Mouse (Mus musculus) layer of hippocampus, adult 11-12 months (tissue): Measurements from ENCODE around the gene Psmb7.

Experiments
- DNase-seq: peaks from one replicate; pipeline ENCODE4 v3.0.0; 2022; ENCODE audit warnings: low spot score

The Psmb7 gene

GRCm38 (mm10) chr2:38637716-38638267, 6.1 kb downstream of the Psmb7 start:
- no peak for DNase-seq

- no peak for DNase-seq
These were observed 13.3 kb downstream of the Psmb7 start for GRCm38 (mm10) chr2:38630574-38630973.

GRCm38 (mm10) chr2:38629451-38629850, 14.4 kb downstream of the Psmb7 start:
- no peak for DNase-seq

GRCm38 (mm10) chr2:38628801-38629200, 15.1 kb downstream of the Psmb7 start:
- DNase-seq, result no peak

- DNase-seq, result no peak
These were observed 19.9 kb downstream of the Psmb7 start for GRCm38 (mm10) chr2:38623821-38624590.

- no peak for DNase-seq
These were observed 20.5 kb downstream of the Psmb7 start for GRCm38 (mm10) chr2:38623411-38623810.

GRCm38 (mm10) chr2:38621610-38622021, 22.3 kb downstream of the Psmb7 start:
- DNase-seq, result peak; percentile 73

- no peak for DNase-seq
These were observed 22.8 kb downstream of the Psmb7 start for GRCm38 (mm10) chr2:38621076-38621475.

- no peak for DNase-seq
These were observed 24.1 kb downstream of the Psmb7 start for GRCm38 (mm10) chr2:38619777-38620176.

- DNase-seq, result no peak
These were observed 26.7 kb downstream of the Psmb7 start for GRCm38 (mm10) chr2:38616956-38617872.

GRCm38 (mm10) chr2:38616072-38616471, 27.8 kb downstream of the Psmb7 start:
- peak; percentile 32 for DNase-seq

GRCm38 (mm10) chr2:38614437-38614836, 29.4 kb downstream of the Psmb7 start:
- no peak for DNase-seq

- no peak for DNase-seq
These were observed 30.3 kb downstream of the Psmb7 start for GRCm38 (mm10) chr2:38613576-38613975.

- no peak for DNase-seq
These were observed 31.3 kb downstream of the Psmb7 start for GRCm38 (mm10) chr2:38612596-38612995.

- no peak for DNase-seq
These were observed 33.7 kb downstream of the Psmb7 start for GRCm38 (mm10) chr2:38610161-38610560.

GRCm38 (mm10) chr2:38609310-38609709, 34.6 kb downstream of the Psmb7 start:
- no peak for DNase-seq

GRCm38 (mm10) chr2:38608831-38609309, 35.0 kb downstream of the Psmb7 start:
- DNase-seq, result no peak

- DNase-seq, result no peak
These were observed 36.2 kb downstream of the Psmb7 start for GRCm38 (mm10) chr2:38607716-38608115.

GRCm38 (mm10) chr2:38600842-38601241, 43.0 kb downstream of the Psmb7 start:
- no peak for DNase-seq

- DNase-seq, result no peak
These were observed 45.5 kb downstream of the Psmb7 start for GRCm38 (mm10) chr2:38598395-38598794.

GRCm38 (mm10) chr2:38597896-38598295, 46.0 kb downstream of the Psmb7 start:
- no peak for DNase-seq

- no peak for DNase-seq
These were observed 49.0 kb downstream of the Psmb7 start for GRCm38 (mm10) chr2:38594874-38595273.
